In genomic region chr6:126080531-126080930, GRCm38 (mm10) we compare ENCODE assay signal across 28 mouse cellular contexts.
"Had no signal": no experiment of that assay in that cellular context is flagged by ENCODE, and none has a peak within 500 bp of the region (broad histone marks: within the 10 kb centered on the region; RNA-seq: fewer than 3 reads in every experiment).

No protein-coding gene starts in this region.

- H3K4me2 ChIP-seq: embryonic facial prominence, embryonic 12.5 days; embryonic facial prominence, embryonic 13.5 days; embryonic facial prominence, embryonic 15.5 days; forebrain, embryonic 12.5 days; forebrain, embryonic 13.5 days; forebrain, embryonic 15.5 days had no signal

- DNase-seq: cerebellum, adult 2 months; cerebellum, adult 8-10 months; cerebellum, adult 9-10 months; cerebellum, adult 9-11 months; cerebellum, postnatal 10 days; cerebellum, postnatal 14 days; cerebellum, postnatal 25 days; cerebellum, postnatal 36 days; embryo, embryonic 11 days; forebrain, postnatal 0 days; gastrocnemius, adult 2 months; gastrocnemius, postnatal 10 days; gastrocnemius, postnatal 14 days; gastrocnemius, postnatal 25 days; gastrocnemius, postnatal 36 days; heart, adult 18-20 months; heart, adult 2 months had no signal

- H3K9ac ChIP-seq: embryonic facial prominence, embryonic 12.5 days; embryonic facial prominence, embryonic 13.5 days; embryonic facial prominence, embryonic 15.5 days; forebrain, embryonic 12.5 days; forebrain, embryonic 13.5 days; forebrain, embryonic 15.5 days; forebrain, postnatal 0 days had no signal

- H3K4me1 ChIP-seq: embryonic facial prominence, embryonic 10.5 days; embryonic facial prominence, embryonic 12.5 days; embryonic facial prominence, embryonic 15.5 days; forebrain, embryonic 10.5 days; forebrain, embryonic 12.5 days; forebrain, embryonic 13.5 days; forebrain, embryonic 15.5 days had no signal

- H3K36me3 ChIP-seq: embryonic facial prominence, embryonic 10.5 days; embryonic facial prominence, embryonic 12.5 days; embryonic facial prominence, embryonic 13.5 days; embryonic facial prominence, embryonic 15.5 days; forebrain, embryonic 10.5 days; forebrain, embryonic 12.5 days; forebrain, embryonic 15.5 days had no signal

- H3K4me3 ChIP-seq: embryonic facial prominence, embryonic 10.5 days; embryonic facial prominence, embryonic 12.5 days; embryonic facial prominence, embryonic 13.5 days; embryonic facial prominence, embryonic 15.5 days; erythroblast, embryonic 14.5 days; forebrain, embryonic 10.5 days; forebrain, embryonic 12.5 days; forebrain, embryonic 13.5 days; forebrain, embryonic 15.5 days; gastrocnemius, adult 2 months; heart, adult 2 months had no signal

- H3K27ac ChIP-seq: embryonic facial prominence, embryonic 10.5 days; embryonic facial prominence, embryonic 12.5 days; embryonic facial prominence, embryonic 13.5 days; embryonic facial prominence, embryonic 15.5 days; forebrain, embryonic 10.5 days; forebrain, embryonic 12.5 days; forebrain, embryonic 13.5 days; forebrain, embryonic 15.5 days; gastrocnemius, adult 2 months; heart, adult 2 months had no signal

- H3K27me3 ChIP-seq: embryonic facial prominence, embryonic 12.5 days; embryonic facial prominence, embryonic 13.5 days; embryonic facial prominence, embryonic 15.5 days; forebrain, embryonic 12.5 days; forebrain, embryonic 13.5 days; forebrain, embryonic 15.5 days had no signal

- H3K9me3 ChIP-seq: embryonic facial prominence, embryonic 10.5 days; embryonic facial prominence, embryonic 12.5 days; embryonic facial prominence, embryonic 13.5 days; embryonic facial prominence, embryonic 15.5 days; forebrain, embryonic 10.5 days; forebrain, embryonic 12.5 days; forebrain, embryonic 13.5 days; forebrain, embryonic 15.5 days had no signal

- ATAC-seq: forebrain, embryonic 13.5 days; forebrain, embryonic 14.5 days; forebrain, embryonic 15.5 days; forebrain, embryonic 16.5 days; forebrain, postnatal 0 days had no signal
